Mouse (Mus musculus) heart, embryonic 15.5 days (tissue): ENCODE results near the gene Agap3. TPM values are rescaled to one million over a fixed set of nuclear protein-coding genes. Genes with fewer than 3 reads are reported as not detected.

ENCODE experiments used
- ATAC-seq: fragments of 200-750 bp; cut with Nextera tagmentation; replicated peaks from 2 replicates; pipeline ENCODE4 v1.8.0; 2017; ENCODE audit warnings: low read depth, moderate TSS enrichment; ENCODE audit not compliant: insufficient number of reproducible peaks, insufficient read depth, low FRiP score
- H3K27ac ChIP-seq: fragments of 300-500 bp; sonication (generic); 2 replicates; pipeline ENCODE4 v1.5.1; 2015; ENCODE audit warnings: mild to moderate bottlenecking, inconsistent platforms
- H3K27me3 ChIP-seq: fragments of 300-500 bp; sonication (generic); 2 replicates; pipeline ENCODE4 v1.6.1; 2015; ENCODE audit warnings: inconsistent platforms
- H3K36me3 ChIP-seq: fragments of 300-500 bp; sonication (generic); 2 replicates; pipeline ENCODE4 v1.6.1; 2015; ENCODE audit warnings: mild to moderate bottlenecking, inconsistent platforms
- H3K4me1 ChIP-seq: fragments of 300-500 bp; sonication (generic); replicated peaks from 2 replicates; pipeline ENCODE4 v1.6.1; 2015; ENCODE audit warnings: inconsistent platforms
- H3K4me2 ChIP-seq: fragments of 300-500 bp; sonication (generic); 2 replicates; pipeline ENCODE4 v1.6.1; 2015; ENCODE audit warnings: inconsistent platforms, mild to moderate bottlenecking, moderate library complexity
- H3K4me3 ChIP-seq: fragments of 300-500 bp; sonication (generic); 2 replicates; pipeline ENCODE4 v1.5.1; 2015; ENCODE audit warnings: mild to moderate bottlenecking, inconsistent platforms
- H3K9ac ChIP-seq: fragments of 300-500 bp; sonication (generic); 2 replicates; pipeline ENCODE4 v1.6.1; 2015; ENCODE audit warnings: mild to moderate bottlenecking, inconsistent platforms
- H3K9me3 ChIP-seq: fragments of 300-500 bp; sonication (generic); replicated peaks from 2 replicates; pipeline ENCODE4 v1.6.1; 2016; ENCODE audit warnings: inconsistent platforms
- WGBS: fragments of 180-500 bp; shearing (Covaris S2); methylation state at CpG from one replicate; pipeline ENCODE4 v1.1.7; 2015; ENCODE audit warnings: mixed read lengths; 5-methylcytosine and 5-hydroxymethylcytosine counted together
- polyA plus RNA-seq: library from polyadenylated mRNA; unstranded; fragments of >200 nt; fragmentation: Nextera tagmentation; extraction: Ambion mirVana; gene quantifications from 2 replicates; pipeline ENCODE4 v1.2.1, GENCODE M21; 2015

Agap3 gene
- polyA plus RNA-seq, 1 experiment from 2014 or later: 27.9 TPM

DNA sequence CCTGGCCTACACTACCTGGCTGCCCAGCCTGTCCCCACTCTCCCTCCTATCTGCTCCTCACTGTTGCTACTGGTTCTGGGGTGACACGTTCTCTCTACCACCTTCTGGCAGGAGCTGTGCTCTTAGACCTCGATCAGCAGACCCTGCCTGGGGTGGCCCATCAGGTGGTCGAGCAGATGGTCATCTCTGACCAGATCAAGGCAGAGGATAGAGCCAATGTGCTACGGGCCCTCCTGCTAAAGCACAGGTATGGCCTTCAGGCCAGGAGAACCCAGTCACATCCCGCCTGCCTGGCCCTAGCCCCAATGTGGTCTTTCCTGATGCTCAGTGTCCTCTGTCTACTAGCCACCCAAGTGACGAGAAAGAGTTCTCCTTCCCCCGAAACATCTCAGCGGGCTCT is 18.0 kb upstream of the Agap3 start:
- H3K4me2 ChIP-seq: no peak overlapping the region
- H3K9me3 ChIP-seq: no peaks in the 10 kb centered on the region
- no peaks in the 10 kb centered on the region for H3K27me3 ChIP-seq
- no peak overlapping the region for H3K27ac ChIP-seq
- H3K4me3 ChIP-seq: no peak overlapping the region
- H3K36me3 ChIP-seq: peaks cover 90% of the 10 kb centered on the region
- WGBS: 84% methylated on average over 8 of the region's 8 CpGs
- no peak overlapping the region for H3K9ac ChIP-seq
- ATAC-seq: no peak
- H3K4me1 ChIP-seq: peaks cover 7% of the 10 kb centered on the region; the same call in 1 of the 2 replicates

DNA sequence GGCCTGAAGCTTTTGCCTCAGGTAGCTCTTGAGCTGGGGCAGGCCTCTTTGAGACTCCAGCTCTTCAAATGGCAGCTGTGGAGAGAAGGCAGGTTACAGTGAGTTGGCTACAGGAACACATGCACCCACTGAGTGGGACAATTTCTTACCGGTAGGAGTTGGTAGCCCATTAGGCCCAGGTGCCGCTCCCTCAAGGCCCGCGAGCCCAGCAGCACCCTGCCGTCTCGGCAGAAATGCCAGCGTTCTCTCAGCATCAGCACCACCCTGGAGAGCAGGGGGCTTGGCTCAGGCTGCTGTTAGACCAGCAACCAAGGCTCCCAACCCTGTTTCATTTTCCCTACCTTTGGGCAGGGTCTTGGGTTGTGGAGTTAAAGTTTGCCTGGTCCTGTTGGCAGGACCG is 10.8 kb upstream of the Agap3 start:
- Histone ChIP-seq H3K27ac (no peak overlapping the region), H3K4me1 (peaks cover 27% of the 10 kb centered on the region), H3K9me3 (no peaks in the 10 kb centered on the region), H3K36me3 (peaks cover 62% of the 10 kb centered on the region), H3K4me3 (no peak overlapping the region), H3K27me3 (no peaks in the 10 kb centered on the region), H3K4me2 (no peak overlapping the region), H3K9ac (no peak overlapping the region)
- no peak for ATAC-seq
- 88% methylated on average over 8 of the region's 8 CpGs for WGBS

DNA sequence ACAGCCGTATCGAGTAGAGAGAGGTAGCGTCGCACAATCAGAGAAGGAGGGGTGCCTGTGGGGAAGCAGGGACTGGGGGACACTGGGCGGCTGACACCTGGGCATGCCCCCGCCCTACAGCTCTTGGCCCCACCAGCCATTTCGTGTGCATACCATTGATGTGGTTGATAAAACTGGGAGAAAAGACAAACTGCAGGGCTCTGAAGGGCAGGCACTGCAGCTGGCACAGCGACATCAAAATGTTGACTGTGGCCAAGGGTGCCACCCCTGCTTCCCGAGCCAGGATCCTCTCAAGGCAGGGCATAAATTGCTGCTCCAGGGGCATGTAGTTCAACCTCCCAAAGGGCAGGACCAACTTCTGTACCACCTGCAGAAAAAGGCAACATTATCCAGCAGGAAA is 9.9 kb upstream of the Agap3 start:
- ATAC-seq: no peak
- Histone ChIP-seq H3K36me3 (peaks cover 57% of the 10 kb centered on the region), H3K9ac (no peak overlapping the region), H3K27ac (no peak overlapping the region), H3K27me3 (no peaks in the 10 kb centered on the region), H3K4me3 (no peak overlapping the region), H3K4me2 (no peak overlapping the region), H3K9me3 (no peaks in the 10 kb centered on the region), H3K4me1 (peaks cover 31% of the 10 kb centered on the region)
- WGBS: 81% methylated on average over 9 of the region's 9 CpGs

DNA sequence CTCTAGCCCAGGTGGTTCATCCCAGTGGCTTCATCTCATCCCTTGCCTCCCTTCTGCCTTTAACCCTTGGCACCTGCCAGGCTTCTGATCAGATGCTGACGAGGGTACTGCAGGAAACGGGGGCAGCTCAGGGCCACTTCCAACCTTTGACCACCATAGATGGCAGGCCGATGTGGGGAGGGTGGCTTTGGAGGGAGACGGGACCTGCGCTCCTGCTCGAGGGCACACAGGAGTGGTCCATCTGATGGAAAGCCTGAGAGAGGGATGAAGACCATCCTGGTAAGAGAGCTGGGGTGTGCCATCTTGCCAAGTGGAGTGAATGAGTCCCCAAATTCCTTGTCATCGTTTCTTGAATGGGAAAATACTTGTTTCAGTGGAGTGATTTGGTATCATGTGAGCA is 8.8 kb upstream of the Agap3 start:
- WGBS: 87% methylated on average over 7 of the region's 7 CpGs
- Histone ChIP-seq H3K9me3 (no peaks in the 10 kb centered on the region), H3K27me3 (no peaks in the 10 kb centered on the region), H3K9ac (no peak overlapping the region), H3K4me3 (no peak overlapping the region), H3K4me2 (no peak overlapping the region), H3K27ac (no peak overlapping the region), H3K36me3 (peaks cover 46% of the 10 kb centered on the region), H3K4me1 (peaks cover 42% of the 10 kb centered on the region)
- no peak for ATAC-seq

DNA sequence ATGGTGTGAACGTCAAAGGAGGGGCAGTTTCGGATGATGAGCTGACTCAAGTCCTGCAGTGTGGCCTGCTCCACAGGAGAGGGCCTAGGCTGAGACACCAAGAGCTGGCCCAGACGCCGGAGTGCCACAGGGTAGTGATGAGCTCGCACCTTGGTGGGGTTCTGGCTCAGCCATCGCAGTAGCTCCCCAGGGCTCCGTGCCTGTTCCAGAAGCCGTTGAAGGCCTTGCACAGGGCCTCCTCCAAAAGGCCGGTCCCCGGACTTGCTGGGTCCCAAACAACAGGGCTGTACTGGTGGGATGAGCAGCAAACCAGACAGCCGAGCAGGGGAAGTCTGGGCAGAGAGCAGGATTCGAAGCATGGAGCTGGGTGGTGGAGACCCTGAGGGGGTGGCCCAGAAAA is 8.1 kb upstream of the Agap3 start:
- peak overlapping the region; percentile 82 for H3K4me3 ChIP-seq
- H3K9me3 ChIP-seq: no peaks in the 10 kb centered on the region
- H3K27ac ChIP-seq: peak overlapping the region; percentile 95
- peaks cover 39% of the 10 kb centered on the region for H3K36me3 ChIP-seq
- H3K27me3 ChIP-seq: no peaks in the 10 kb centered on the region
- H3K4me2 ChIP-seq: peak overlapping the region; percentile 86
- WGBS: 82% methylated on average over 12 of the region's 12 CpGs
- ATAC-seq: no peak
- peak overlapping the region; percentile 92 for H3K9ac ChIP-seq
- H3K4me1 ChIP-seq: peaks cover 42% of the 10 kb centered on the region

DNA sequence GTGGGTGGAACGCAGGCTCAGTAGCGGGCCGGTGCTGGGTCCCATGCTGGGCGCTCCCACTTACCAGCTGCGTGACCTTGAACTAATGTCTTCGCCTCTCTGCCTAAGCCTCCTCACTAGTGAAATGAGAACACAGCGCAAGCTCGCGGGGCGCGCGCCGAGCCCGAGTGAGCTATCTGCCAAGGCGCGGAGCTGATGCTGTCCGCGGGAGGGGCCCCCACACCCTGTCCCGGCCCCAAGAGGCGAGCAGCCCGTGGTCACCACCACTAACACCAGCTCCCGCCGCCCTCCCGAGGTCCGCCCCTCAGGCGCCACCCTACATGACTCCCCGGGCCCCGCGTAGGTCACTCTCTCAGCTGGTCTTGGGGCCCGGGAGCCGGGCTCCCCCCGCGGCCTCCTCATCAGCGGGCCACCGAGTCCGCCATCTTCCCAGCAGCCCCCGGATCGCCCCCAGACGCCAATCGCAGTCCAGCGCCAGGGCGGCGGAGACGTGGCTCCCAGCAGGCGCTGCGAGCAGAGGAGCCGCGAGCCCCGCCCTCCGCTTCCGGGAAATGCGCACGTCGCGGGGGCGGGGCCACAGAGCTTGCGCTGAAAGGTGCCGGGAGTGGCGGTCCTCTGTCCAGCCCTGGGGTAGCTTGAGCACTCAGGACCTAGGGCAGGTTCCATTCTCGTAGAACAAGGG is 7.1 kb upstream of the Agap3 start, which contains the start of gene Fastk:
TSS of gene Fastk (minus strand) at position 542 of the 682 bp plus-strand sequence.
- Histone ChIP-seq H3K4me1 (peaks cover 42% of the 10 kb centered on the region), H3K9ac (peak within 1 kb of the TSS; percentile 92), H3K27ac (peak within 1 kb of the TSS; percentile 95), H3K4me2 (peak within 1 kb of the TSS; percentile 86), H3K36me3 (peaks cover 30% of the 10 kb centered on the region; the same call in 1 of the 2 replicates), H3K4me3 (peak within 1 kb of the TSS; percentile 82), H3K9me3 (no peaks in the 10 kb centered on the region), H3K27me3 (no peaks in the 10 kb centered on the region)
- WGBS: under 1% methylated on average over 60 of the region's 60 CpGs
- peak; percentile 85 for ATAC-seq

DNA sequence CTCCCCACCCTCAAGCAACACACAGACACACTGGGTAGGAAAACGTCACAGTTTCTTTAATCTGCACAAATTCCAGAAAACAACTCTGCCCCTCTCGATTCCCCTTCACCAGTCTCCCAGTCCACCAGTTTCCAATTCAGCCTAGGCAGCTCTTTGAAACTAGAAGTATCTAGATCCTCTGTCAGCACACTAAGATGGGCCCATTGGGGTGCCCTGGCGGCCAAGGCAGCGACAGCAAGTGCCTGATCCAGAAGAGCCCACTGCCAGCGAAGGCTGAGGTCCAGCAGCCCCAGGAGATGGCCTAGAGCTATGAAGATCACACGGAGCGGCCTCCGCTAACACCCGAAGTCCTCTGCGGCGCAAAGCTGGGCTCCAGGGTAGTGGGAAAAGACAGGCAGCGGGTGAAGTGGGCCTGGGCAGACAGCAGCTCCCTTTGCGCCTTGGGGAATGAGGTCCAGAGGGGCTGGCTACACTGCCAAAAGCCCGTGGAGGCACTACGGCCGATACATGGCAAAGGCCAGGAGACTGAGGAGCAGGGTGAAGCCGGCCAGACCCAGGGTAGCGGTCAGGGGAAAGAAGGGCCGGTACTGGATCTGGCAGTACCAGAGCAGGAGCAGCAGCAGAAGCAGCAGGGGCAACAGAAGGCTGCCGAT is 6.4 kb upstream of the Agap3 start:
- peaks cover 27% of the 10 kb centered on the region; the same call in 1 of the 2 replicates for H3K36me3 ChIP-seq
- WGBS: 53% methylated on average over 20 of the region's 20 CpGs
- H3K9ac ChIP-seq: peak overlapping the region; percentile 92; the same call in 1 of the 2 replicates
- H3K4me2 ChIP-seq: peak overlapping the region; percentile 86
- peak overlapping the region; percentile 95 for H3K27ac ChIP-seq
- H3K27me3 ChIP-seq: no peaks in the 10 kb centered on the region
- peaks cover 42% of the 10 kb centered on the region for H3K4me1 ChIP-seq
- ATAC-seq: no peak
- H3K9me3 ChIP-seq: no peaks in the 10 kb centered on the region
- H3K4me3 ChIP-seq: peak overlapping the region; percentile 82

DNA sequence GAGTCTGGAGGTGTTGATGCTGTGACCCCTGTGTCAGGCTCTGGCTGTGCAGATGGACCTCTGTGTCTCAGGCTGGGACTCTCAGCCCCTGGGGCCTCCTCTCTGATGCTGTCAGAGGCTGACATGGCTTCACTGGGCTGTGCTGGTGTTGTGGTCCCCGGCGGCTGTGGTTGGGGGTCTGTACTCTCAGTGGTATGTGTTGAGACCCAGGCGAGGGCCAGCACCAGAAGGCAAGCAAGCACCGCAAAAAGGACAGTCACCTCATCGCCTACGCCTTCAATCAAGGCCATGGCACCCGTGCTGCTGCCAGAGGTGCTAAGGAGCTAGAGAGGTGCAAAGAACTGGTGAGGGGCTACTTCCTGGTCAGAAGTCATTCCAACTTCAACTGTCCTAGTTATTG is 5.3 kb upstream of the Agap3 start:
- H3K9ac ChIP-seq: no peak overlapping the region
- H3K36me3 ChIP-seq: peaks cover 17% of the 10 kb centered on the region; the same call in 1 of the 2 replicates
- peaks cover 47% of the 10 kb centered on the region for H3K4me1 ChIP-seq
- no peaks in the 10 kb centered on the region for H3K9me3 ChIP-seq
- 90% methylated on average over 7 of the region's 7 CpGs for WGBS
- H3K4me2 ChIP-seq: no peak overlapping the region; the same call in 1 of the 2 replicates
- peak overlapping the region; percentile 75; the same call in 1 of the 2 replicates for H3K4me3 ChIP-seq
- no peaks in the 10 kb centered on the region for H3K27me3 ChIP-seq
- H3K27ac ChIP-seq: no peak overlapping the region
- ATAC-seq: no peak

DNA sequence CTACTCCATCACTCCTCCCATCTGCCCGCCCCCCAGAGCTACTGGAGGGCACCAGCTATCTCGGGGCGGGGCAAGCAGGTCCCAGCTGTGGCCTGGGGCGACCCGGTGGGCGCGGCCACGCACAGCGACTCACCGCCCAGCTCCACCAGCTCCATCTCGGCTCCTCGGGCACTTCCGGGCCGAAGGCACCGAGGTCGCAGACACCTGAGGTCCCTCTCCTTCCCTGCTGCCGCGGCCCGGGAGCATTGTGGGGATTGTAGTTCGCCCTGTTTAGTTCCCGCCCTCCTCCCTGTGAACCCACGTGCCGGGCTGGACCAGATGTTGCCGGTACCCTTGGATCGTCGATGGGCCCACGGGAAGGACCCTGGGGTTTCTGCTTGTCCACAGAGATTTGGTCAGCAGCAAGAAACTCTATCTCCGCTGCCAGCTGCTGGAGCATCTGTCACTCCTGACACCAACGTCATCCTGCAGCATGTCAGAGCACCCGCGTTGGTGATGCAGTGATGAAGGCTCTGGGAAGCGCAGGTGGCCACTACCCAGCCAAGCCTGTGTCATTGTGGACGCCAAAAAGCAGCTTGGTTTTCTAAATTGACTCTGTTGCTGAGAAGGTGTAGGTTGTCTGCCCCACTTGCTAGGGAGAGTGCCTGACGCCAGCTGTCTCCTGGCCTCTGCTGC is 4.2 kb upstream of the Agap3 start, which contains the start of gene Tmub1:
TSS of gene Tmub1 (minus strand) at position 231 of the 675 bp plus-strand sequence.
- WGBS: 3% methylated on average over 34 of the region's 34 CpGs
- peak within 1 kb of the TSS; percentile 75 for H3K4me3 ChIP-seq

DNA sequence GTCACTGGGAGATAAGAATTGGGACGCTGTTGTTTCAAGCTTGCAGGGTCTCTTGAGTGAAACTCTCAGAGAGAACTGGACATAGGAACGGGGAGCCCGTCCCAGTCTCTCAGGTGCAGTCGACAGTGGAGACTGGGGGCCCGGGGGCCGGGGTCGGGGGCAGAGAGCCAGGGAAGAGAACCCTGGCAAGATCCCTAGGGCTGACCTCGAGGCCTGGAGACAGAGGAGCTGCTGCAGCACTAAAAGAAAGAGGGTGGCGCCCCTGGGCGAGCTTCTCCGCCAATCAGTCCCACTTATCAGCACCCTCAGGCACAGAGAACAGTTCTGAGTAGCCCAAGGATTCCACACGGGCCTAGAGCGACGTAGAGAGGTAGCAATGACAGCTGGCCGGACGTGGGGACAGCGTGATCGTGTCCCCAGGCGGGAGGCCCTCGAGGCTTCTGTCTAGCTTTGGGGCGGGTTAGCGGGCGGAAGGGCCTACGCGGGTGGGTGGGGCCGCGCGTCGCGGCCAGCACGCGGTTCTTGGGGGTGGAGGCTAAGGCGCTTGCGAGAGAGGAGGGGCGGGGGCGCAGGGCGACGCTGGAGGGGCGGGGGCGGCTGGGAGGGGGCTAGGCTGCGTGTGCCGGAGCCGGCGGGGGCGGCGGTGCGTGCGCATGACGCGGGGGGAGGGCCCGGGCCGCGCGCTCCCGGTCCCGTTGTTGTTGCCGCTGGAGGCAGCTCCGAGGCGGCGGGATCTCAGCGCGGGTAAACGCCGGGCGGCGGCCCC is 530 bp upstream of the Agap3 start:
- no peaks in the 10 kb centered on the region for H3K36me3 ChIP-seq
- no peaks in the 10 kb centered on the region for H3K9me3 ChIP-seq
- H3K4me3 ChIP-seq: peak overlapping the region; percentile 65
- H3K4me2 ChIP-seq: peak overlapping the region; percentile 84
- peaks cover 55% of the 10 kb centered on the region for H3K4me1 ChIP-seq
- no peaks in the 10 kb centered on the region for H3K27me3 ChIP-seq
- peak; percentile 79 for ATAC-seq
- peak overlapping the region; percentile 95 for H3K27ac ChIP-seq
- WGBS: 4% methylated on average over 38 of the region's 66 CpGs
- peak overlapping the region; percentile 86 for H3K9ac ChIP-seq

More for the DNA sequence above, 4.2 kb upstream of the Agap3 start, which contains the start of gene Tmub1:
- Histone ChIP-seq H3K9me3 (no peaks in the 10 kb centered on the region), H3K4me2 (peak within 1 kb of the TSS; percentile 89), H3K4me1 (peaks cover 44% of the 10 kb centered on the region), H3K36me3 (peaks cover 9% of the 10 kb centered on the region; the same call in 1 of the 2 replicates), H3K9ac (peak within 1 kb of the TSS; percentile 70), H3K27me3 (no peaks in the 10 kb centered on the region), H3K27ac (peak within 1 kb of the TSS; percentile 72)
- ATAC-seq: peak; percentile 33
